ENCODE assay signal across 15 mouse cellular contexts in the genomic region with DNA sequence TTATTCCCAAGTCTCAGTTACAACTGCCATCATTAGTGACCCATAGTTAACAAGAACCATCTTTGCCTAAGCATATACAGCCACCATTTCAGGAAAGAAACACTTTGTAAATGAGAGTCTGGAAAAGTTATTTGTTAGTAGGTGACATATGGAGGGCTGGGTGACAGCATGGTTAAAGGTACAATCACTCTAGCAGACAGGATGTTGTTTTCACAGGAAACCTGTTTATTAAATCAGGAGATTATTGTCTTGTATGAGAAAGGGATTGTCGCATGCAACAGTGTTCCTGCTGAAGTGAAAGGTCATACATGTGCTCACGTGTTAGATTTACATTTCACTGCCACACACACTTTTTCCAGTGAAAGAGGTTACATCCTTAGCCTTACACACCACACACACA.
"Had no signal": no experiment of that assay in that cellular context is flagged by ENCODE, and none has a peak within 500 bp of the region (broad histone marks: within the 10 kb centered on the region; RNA-seq: fewer than 3 reads in every experiment).

No protein-coding gene starts in this region.

- H3K4me3 ChIP-seq: liver, embryonic 12.5 days; midbrain, embryonic 13.5 days had no signal

- H3K9me3 ChIP-seq: liver, embryonic 12.5 days; megakaryocyte, embryonic 14.5 days; midbrain, embryonic 13.5 days had no signal

- H3K4me2 ChIP-seq: liver, embryonic 12.5 days; lung, embryonic 14.5 days; midbrain, embryonic 13.5 days had no signal

- ATAC-seq: liver, embryonic 12.5 days had no signal

- H3K27me3 ChIP-seq: liver, embryonic 12.5 days; megakaryocyte, embryonic 14.5 days; midbrain, embryonic 13.5 days had no signal

- H3K36me3 ChIP-seq: liver, embryonic 12.5 days; midbrain, embryonic 13.5 days had no signal

- H3K9ac ChIP-seq: liver, embryonic 12.5 days; lung, embryonic 14.5 days; midbrain, embryonic 13.5 days had no signal

- H3K27ac ChIP-seq: kidney, postnatal 0 days; liver, embryonic 12.5 days; macrophage; stomach, postnatal 0 days had no signal

- DNase-seq: kidney, adult 11 months; kidney, adult 9 months; kidney, postnatal 36 days; layer of hippocampus, adult 9-11 months; layer of hippocampus, postnatal 36 days; lung, embryonic 14.5 days; lung, postnatal 14 days; thymus, adult 18-20 months; thymus, postnatal 14 days had no signal
